Mouse (Mus musculus) gastrocnemius, postnatal 36 days (tissue): Measurements from ENCODE around the gene Lamtor2. TPM values are rescaled to one million over a fixed set of nuclear protein-coding genes. Genes with fewer than 3 reads are reported as not detected.

ENCODE experiments used
- DNase-seq, 2 experiments: peaks; one replicate each; pipeline ENCODE4 v3.0.0; 2022
- intact Hi-C: fragments of 180-260 bp; cut with DNase I; formaldehyde crosslinking; loops from one replicate; pipeline ENCODE4 v1.15.1; 2025
- total RNA-seq, 2 experiments: library from RNA; stranded (reverse); gene quantifications; 2 replicates each; pipeline ENCODE4 v1.2.3; 2021

The Lamtor2 gene
- total RNA-seq, 2 experiments from 2014 or later = 70.6 to 76.1 TPM

GRCm38 (mm10) chr3:88544514-88544913, 8.4 kb downstream of the Lamtor2 start:
- DNase-seq = no peak
- intact Hi-C loops = no loop called here

- no peak for DNase-seq
- intact Hi-C loops = no loop called here
Measured at GRCm38 (mm10) chr3:88543651-88544410, 9.0 kb downstream of the Lamtor2 start.

- intact Hi-C loops = no loop called here
- no peak for DNase-seq
Measured at GRCm38 (mm10) chr3:88543174-88543573, 9.7 kb downstream of the Lamtor2 start.

GRCm38 (mm10) chr3:88542486-88542885, 10.4 kb downstream of the Lamtor2 start:
- DNase-seq = no peak
- intact Hi-C loops = no loop called here

- intact Hi-C loops = no loop called here
Measured at GRCm38 (mm10) chr3:88541622-88542401, 11.1 kb downstream of the Lamtor2 start.

GRCm38 (mm10) chr3:88540085-88540484, 12.8 kb downstream of the Lamtor2 start:
- no peak for DNase-seq

More at GRCm38 (mm10) chr3:88541622-88542401, 11.1 kb downstream of the Lamtor2 start:
- DNase-seq = no peak

GRCm38 (mm10) chr3:88539397-88539796, 13.5 kb downstream of the Lamtor2 start:
- intact Hi-C loops = no loop called here
- DNase-seq = no peak

More at GRCm38 (mm10) chr3:88540085-88540484, 12.8 kb downstream of the Lamtor2 start:
- intact Hi-C loops = no loop called here

GRCm38 (mm10) chr3:88538271-88539145, 14.4 kb downstream of the Lamtor2 start:
- DNase-seq = no peak
- intact Hi-C loops = no loop called here

GRCm38 (mm10) chr3:88537146-88537545, 15.7 kb downstream of the Lamtor2 start:
- DNase-seq = no peak
- intact Hi-C loops = no loop called here

GRCm38 (mm10) chr3:88536103-88536930, 16.6 kb downstream of the Lamtor2 start:
- DNase-seq = peak; percentile 77 to 78
- intact Hi-C loops = no loop called here

- no peak for DNase-seq
- intact Hi-C loops = no loop called here
Measured at GRCm38 (mm10) chr3:88535527-88535926, 17.3 kb downstream of the Lamtor2 start.

- intact Hi-C loops = no loop called here
- DNase-seq = no peak
Measured at GRCm38 (mm10) chr3:88535005-88535404, 17.9 kb downstream of the Lamtor2 start.

GRCm38 (mm10) chr3:88533706-88534105, 19.2 kb downstream of the Lamtor2 start:
- no peak for DNase-seq
- intact Hi-C loops = no loop called here

GRCm38 (mm10) chr3:88532689-88533511, 20.0 kb downstream of the Lamtor2 start:
- no peak for DNase-seq
- intact Hi-C loops = no loop called here

GRCm38 (mm10) chr3:88532299-88532674, 20.6 kb downstream of the Lamtor2 start, which contains the start of gene Mex3a:
Mex3a (plus strand) TSS chr3:88532395.
- no peak for DNase-seq
- intact Hi-C loops = no loop called here

- DNase-seq = peak; percentile 79 to 84
- intact Hi-C loops = no loop called here
Measured at GRCm38 (mm10) chr3:88531348-88532298, 21.3 kb downstream of the Lamtor2 start.

- intact Hi-C loops = no loop called here
- no peak for DNase-seq
Measured at GRCm38 (mm10) chr3:88530082-88530864, 22.6 kb downstream of the Lamtor2 start.
